8 mouse cellular contexts compared by ENCODE assay signal in genomic region chr16:23898840-23899239, GRCm38 (mm10). TPM values are rescaled to one million over a fixed set of nuclear protein-coding genes. Genes with fewer than 3 reads are reported as not detected.
DNase-seq lines count a peak whose midpoint lies in the region; ATAC-seq and TF ChIP-seq lines count a peak whose summit lies in the region.

No protein-coding gene starts in this region.

- WGBS in hindbrain, postnatal 0 days = 15% methylated on average over 12 of the region's 12 CpGs

- peak overlapping the region; percentile 51 for H3K4me2 ChIP-seq in hindbrain, postnatal 0 days (ENCODE audit: low read depth, low read length)

- H3K4me1 ChIP-seq in hindbrain, postnatal 0 days (ENCODE audit: insufficient read depth, low read length) = peaks cover 6% of the 10 kb centered on the region

- POLR2A ChIA-PET in Patski (lab: Charles Lee) = no interaction called here

- H3K9ac ChIP-seq in hindbrain, postnatal 0 days (replicated peaks; ENCODE audit: low read length) = no peak overlapping the region

- ATAC-seq in Patski = peak; percentile 64
- ATAC-seq in hindbrain, postnatal 0 days = peak; percentile 71
- peak; percentile 70 for ATAC-seq in megakaryocyte, adult 5-6 weeks (ENCODE audit: poor library complexity, severe bottlenecking)

- H3K4me3 ChIP-seq in gastrocnemius, adult 2 months = peak overlapping the region; percentile 54
- 0 out of 2 replicates have a peak overlapping the region, but pooled peaks have one; percentile 19 for H3K4me3 ChIP-seq in hindbrain, postnatal 0 days (ENCODE audit: low read length)

- H3K27me3 ChIP-seq in Patski = peaks cover 7% of the 10 kb centered on the region
- H3K27me3 ChIP-seq in hindbrain, postnatal 0 days (ENCODE audit: insufficient read depth, low read length) = no peaks in the 10 kb centered on the region

- no peak for DNase-seq in Patski (ENCODE audit: low read depth, low spot score)
- DNase-seq in cerebellum, postnatal 25 days = peak; percentile 82 to 90
- peak; percentile 79 for DNase-seq in gastrocnemius, adult 2 months
- peak; percentile 95 for DNase-seq in hindbrain, postnatal 0 days (ENCODE audit: low spot score)
- peak; percentile 85 to 86 for DNase-seq in left cerebral cortex, adult 18-20 months (ENCODE audit: low spot score in 2 of 2)
- peak; percentile 84 for DNase-seq in right cerebral cortex, adult 18-20 months
- DNase-seq in urinary bladder, adult 2 months (ENCODE audit: low spot score) = peak; percentile 44

- H3K27ac ChIP-seq in gastrocnemius, adult 2 months = no peak overlapping the region
- H3K27ac ChIP-seq in hindbrain, postnatal 0 days = no peak overlapping the region

- TF ChIP-seq CTCF in Patski (IDR thresholded peaks at IDR 0.05) = peak; percentile 92
- TF ChIP-seq CTCF in gastrocnemius, adult 2 months (IDR thresholded peaks at IDR 0.05) = peak; percentile 90
- peak; percentile 94 for TF ChIP-seq CTCF in hindbrain, postnatal 0 days (IDR thresholded peaks at IDR 0.05; ENCODE audit: low read depth)

- CTCF ChIA-PET in Patski (lab: Charles Lee) = interaction anchor here (1.0 to 4.9 kb wide), 15 partner anchors 11 to 475 kb away, joined by 3 to 54 read pairs (median 4); no protein-coding TSS in a partner anchor

- in situ Hi-C loops in Patski (cut with MboI; ENCODE audit: low pct_unique_long_range_greater_than_20kb) = loop anchor here (5.0 to 10.0 kb wide), 3 partner anchors 264 to 447 kb away; no protein-coding TSS in a partner anchor

- no peaks in the 10 kb centered on the region for H3K9me3 ChIP-seq in hindbrain, postnatal 0 days (ENCODE audit: low read length)

- intact Hi-C loops in gastrocnemius, adult 2 months (cut with DNase I) = loop anchor here (1.0 to 2.0 kb wide), 3 partner anchors 54 to 447 kb away; no protein-coding TSS in a partner anchor

- H3K36me3 ChIP-seq in hindbrain, postnatal 0 days (ENCODE audit: insufficient read depth, low read length) = no peaks in the 10 kb centered on the region

RNA-seq across cellular contexts. Expression of gene Sst, which starts 8.1 kb away (rescaled TPM):
- polyA plus RNA-seq in Patski (2021) = not detected
- total RNA-seq in gastrocnemius, adult 2 months (2021) = not detected
- 232 and 270 TPM in 2 replicates for total RNA-seq in hindbrain, postnatal 0 days (2014; rRNA removed)
- 491 and 501 TPM in 2 replicates for polyA plus RNA-seq in hindbrain, postnatal 0 days (2015; fragmentation: Nextera tagmentation; extraction: Ambion mirVana)
- total RNA-seq in left cerebral cortex, adult 18-20 months (2021) = 100 to 1,000 TPM; 420 to 444 TPM
- total RNA-seq in megakaryocyte, adult 5-6 weeks (2015) = not detected in 2 replicates
- not detected in 2 replicates for total RNA-seq in megakaryocyte, adult 5-6 weeks (2017)
- not detected in 2 replicates for polyA plus RNA-seq in urinary bladder, adult 2 months (2012; rRNA removed)

RNA-seq across cellular contexts. Expression of gene Rtp2, which starts 33.4 kb away (rescaled TPM):
- polyA plus RNA-seq in Patski (2021) = not detected
- not detected for total RNA-seq in gastrocnemius, adult 2 months (2021)
- total RNA-seq in hindbrain, postnatal 0 days (2014; rRNA removed) = not detected in 2 replicates
- polyA plus RNA-seq in hindbrain, postnatal 0 days (2015; fragmentation: Nextera tagmentation; extraction: Ambion mirVana) = 0.24 and 0.25 TPM in 2 replicates
- under 1 TPM in 1 of 2 experiments, not detected in 1; 0.42 TPM for total RNA-seq in left cerebral cortex, adult 18-20 months (2021)
- not detected in 2 replicates for total RNA-seq in megakaryocyte, adult 5-6 weeks (2015)
- total RNA-seq in megakaryocyte, adult 5-6 weeks (2017) = not detected in 2 replicates
- polyA plus RNA-seq in urinary bladder, adult 2 months (2012; rRNA removed) = not detected in 2 replicates

Comparison
In these comparisons a context has a peak if more than half of its experiments do, and no peak if none do; other contexts are left out.
1. RNA of gene Sst, which starts 8.1 kb away (total RNA-seq): 420 to 444 TPM in left cerebral cortex, adult 18-20 months and 232 to 270 TPM in hindbrain, postnatal 0 days; not detected in gastrocnemius, adult 2 months and not detected in megakaryocyte, adult 5-6 weeks; every median in the first group is over 100 times any median in the second.
2. Peak in every context shown above with its lines, with median percentiles within 50 percentile points of each other: ATAC-seq and CTCF ChIP-seq.